Mouse (Mus musculus) spleen, adult 2 months (tissue): ENCODE data around the gene Hinfp.

ENCODE experiments used
- CTCF ChIP-seq: fragments of 200-500 bp; IDR thresholded peaks from 2 replicates; pipeline ENCODE4 v1.5.1; 2011; ENCODE audit warnings: mild to moderate bottlenecking, inconsistent platforms; ENCODE audit not compliant: insufficient read depth, insufficient read length, insufficient replicate concordance; ENCODE audit errors: extremely low read depth
- POLR2A ChIP-seq: fragments of 200-500 bp; IDR thresholded peaks from 2 replicates; pipeline ENCODE4 v1.6.1; 2011; ENCODE audit warnings: low read depth, low read length, inconsistent platforms

GRCm38 (mm10) chr9:44347166-44347565, 41.7 kb upstream of the Hinfp start:
- no peak for TF ChIP-seq CTCF
- TF ChIP-seq POLR2A, result no peak
